Mouse (Mus musculus): ENCODE measurements around the gene Srgap1. TPM values are rescaled to one million over a fixed set of nuclear protein-coding genes. Genes with fewer than 3 reads are reported as not detected.

Gene Srgap1
- polyA plus RNA-seq, 1 experiment from 2014 or later, result 8.2 TPM

DNA sequence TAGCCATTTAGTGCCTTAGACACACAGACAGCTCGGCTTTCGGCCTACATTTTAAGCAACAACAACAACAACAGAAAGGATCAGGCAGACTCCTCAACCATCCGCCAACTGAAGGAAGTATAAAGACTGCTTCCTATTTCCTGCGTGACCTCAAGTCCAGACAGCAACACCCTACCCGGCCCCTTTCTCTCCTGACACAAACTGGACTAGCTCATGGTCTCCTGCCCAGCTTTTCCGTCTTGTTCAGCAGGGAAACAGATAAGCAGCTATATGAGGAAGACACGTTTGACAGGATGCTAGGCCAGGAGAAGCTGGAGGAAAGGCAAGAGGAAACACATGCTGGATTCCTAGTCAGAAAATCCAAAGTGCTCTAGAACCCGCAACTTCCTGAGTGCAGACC lies 75.5 kb downstream of the Srgap1 start:
- ATAC-seq (replicated peaks; ENCODE audit: insufficient number of reproducible peaks, low FRiP score, low TSS enrichment), result 0 out of 2 replicates have a peak, but pooled peaks have one; percentile 46

DNA sequence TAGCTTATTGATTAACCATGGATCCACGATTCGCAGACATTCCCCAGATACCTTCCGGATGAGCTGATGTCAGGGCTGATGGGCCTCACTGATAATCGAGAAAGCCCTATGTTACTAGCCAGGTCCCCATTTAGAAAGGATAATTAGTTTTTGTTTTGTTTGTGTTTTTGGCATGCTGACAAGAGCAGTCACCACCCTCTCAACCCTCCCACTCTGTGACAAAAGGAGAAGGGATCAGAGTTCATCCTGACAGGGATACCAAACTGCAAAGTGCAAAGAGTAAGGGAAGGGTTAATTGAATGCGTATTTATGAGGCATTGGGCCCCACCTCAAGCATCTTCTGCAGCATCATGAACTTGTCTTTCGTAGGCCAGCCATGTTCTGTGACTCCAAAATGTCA lies 76.2 kb downstream of the Srgap1 start:
- WGBS (ENCODE audit: insufficient replicate concordance), result 70% methylated on average over 6 of the region's 6 CpGs
- no peaks in the 10 kb centered on the region for H3K36me3 ChIP-seq (ENCODE audit: control insufficient read depth, insufficient read depth, low read length)
- no peak for ATAC-seq (replicated peaks; ENCODE audit: insufficient number of reproducible peaks, low FRiP score, low TSS enrichment)
- no peak overlapping the region for H3K27ac ChIP-seq (ENCODE audit: low read depth, low read length)
- no peaks in the 10 kb centered on the region for H3K27me3 ChIP-seq (ENCODE audit: control insufficient read depth, insufficient read depth, low read length)
- no peak overlapping the region for H3K9ac ChIP-seq (ENCODE audit: low read depth, low read length)
- H3K4me1 ChIP-seq (ENCODE audit: control insufficient read depth, insufficient read depth, low read length), result peaks cover 22% of the 10 kb centered on the region
- no peak overlapping the region for H3K4me3 ChIP-seq (ENCODE audit: low read depth, low read length)
- no peaks in the 10 kb centered on the region for H3K9me3 ChIP-seq (replicated peaks; ENCODE audit: control insufficient read depth, low read length)
- no peak overlapping the region for H3K4me2 ChIP-seq

More for the DNA sequence above, 75.5 kb downstream of the Srgap1 start:
- no peak overlapping the region for H3K9ac ChIP-seq (ENCODE audit: low read depth, low read length)
- no peaks in the 10 kb centered on the region for H3K36me3 ChIP-seq (ENCODE audit: control insufficient read depth, insufficient read depth, low read length)
- H3K4me3 ChIP-seq (ENCODE audit: low read depth, low read length), result no peak overlapping the region
- no peak overlapping the region for H3K4me2 ChIP-seq
- peaks cover 22% of the 10 kb centered on the region for H3K4me1 ChIP-seq (ENCODE audit: control insufficient read depth, insufficient read depth, low read length)
- no peaks in the 10 kb centered on the region for H3K9me3 ChIP-seq (replicated peaks; ENCODE audit: control insufficient read depth, low read length)
- 47% methylated on average over 8 of the region's 8 CpGs for WGBS (ENCODE audit: insufficient replicate concordance)
- 0 out of 2 replicates have a peak overlapping the region, but pooled peaks have one; percentile 31 for H3K27ac ChIP-seq (ENCODE audit: low read depth, low read length)
- no peaks in the 10 kb centered on the region for H3K27me3 ChIP-seq (ENCODE audit: control insufficient read depth, insufficient read depth, low read length)

DNA sequence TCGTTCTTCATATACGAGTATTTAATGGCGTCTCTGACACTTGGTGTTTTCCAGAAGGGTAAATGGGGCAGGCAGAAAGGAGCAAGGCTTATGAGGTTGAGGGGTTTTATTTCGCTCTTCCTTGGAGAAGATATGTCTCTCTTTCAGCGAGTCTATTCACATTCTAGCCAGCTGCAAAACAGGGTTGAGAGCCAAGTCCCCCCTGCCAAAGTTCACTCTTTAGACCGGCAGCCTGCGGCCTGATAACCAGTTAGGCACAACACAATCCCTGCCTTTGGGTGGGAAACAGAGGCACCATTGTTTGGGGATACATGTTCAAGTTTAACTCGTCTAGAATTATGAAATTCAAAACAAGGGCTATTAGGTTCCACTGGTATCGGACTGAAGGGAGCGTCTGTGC lies 83.0 kb downstream of the Srgap1 start:
- H3K4me3 ChIP-seq (ENCODE audit: low read depth, low read length), result no peak overlapping the region
- H3K27me3 ChIP-seq (ENCODE audit: control insufficient read depth, insufficient read depth, low read length), result no peaks in the 10 kb centered on the region
- no peak overlapping the region for H3K4me2 ChIP-seq
- WGBS (ENCODE audit: insufficient replicate concordance), result 78% methylated on average over 10 of the region's 10 CpGs
- peaks cover 17% of the 10 kb centered on the region for H3K4me1 ChIP-seq (ENCODE audit: control insufficient read depth, insufficient read depth, low read length)
- no peak overlapping the region for H3K27ac ChIP-seq (ENCODE audit: low read depth, low read length)
- ATAC-seq (replicated peaks; ENCODE audit: insufficient number of reproducible peaks, low FRiP score, low TSS enrichment), result no peak
- no peaks in the 10 kb centered on the region for H3K36me3 ChIP-seq (ENCODE audit: control insufficient read depth, insufficient read depth, low read length)
- no peak overlapping the region for H3K9ac ChIP-seq (ENCODE audit: low read depth, low read length)
- no peaks in the 10 kb centered on the region for H3K9me3 ChIP-seq (replicated peaks; ENCODE audit: control insufficient read depth, low read length)

DNA sequence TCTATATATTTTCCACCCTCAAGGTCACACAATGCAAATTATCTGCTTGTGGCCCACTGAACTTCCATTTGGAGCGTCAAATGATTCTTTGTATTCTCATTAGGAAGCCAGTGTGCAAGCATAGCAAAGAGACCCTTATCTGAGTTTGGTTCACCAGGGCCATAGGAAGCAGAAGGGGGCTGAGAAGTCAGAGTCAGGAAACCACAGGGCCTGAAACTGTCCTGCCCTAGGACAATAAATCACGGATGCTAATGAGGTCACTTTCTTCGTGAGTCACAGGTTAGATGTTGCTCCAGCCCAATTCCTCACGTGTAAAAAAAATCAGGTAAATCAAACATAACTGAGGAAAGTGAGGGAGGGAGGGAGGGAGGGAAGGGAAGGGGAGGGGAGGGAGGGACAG lies 85.1 kb downstream of the Srgap1 start:
- 0 out of 2 replicates have a peak, but pooled peaks cover 3% of the 10 kb centered on the region for H3K4me1 ChIP-seq (ENCODE audit: control insufficient read depth, insufficient read depth, low read length)
- H3K27me3 ChIP-seq (ENCODE audit: control insufficient read depth, insufficient read depth, low read length), result no peaks in the 10 kb centered on the region
- no peak overlapping the region for H3K9ac ChIP-seq (ENCODE audit: low read depth, low read length)
- no peak overlapping the region for H3K4me3 ChIP-seq (ENCODE audit: low read depth, low read length)
- no peaks in the 10 kb centered on the region for H3K36me3 ChIP-seq (ENCODE audit: control insufficient read depth, insufficient read depth, low read length)
- 53% methylated on average over 4 of the region's 4 CpGs for WGBS (ENCODE audit: insufficient replicate concordance)
- H3K4me2 ChIP-seq, result no peak overlapping the region
- no peak for ATAC-seq (replicated peaks; ENCODE audit: insufficient number of reproducible peaks, low FRiP score, low TSS enrichment)
- no peak overlapping the region for H3K27ac ChIP-seq (ENCODE audit: low read depth, low read length)
- H3K9me3 ChIP-seq (replicated peaks; ENCODE audit: control insufficient read depth, low read length), result no peaks in the 10 kb centered on the region

DNA sequence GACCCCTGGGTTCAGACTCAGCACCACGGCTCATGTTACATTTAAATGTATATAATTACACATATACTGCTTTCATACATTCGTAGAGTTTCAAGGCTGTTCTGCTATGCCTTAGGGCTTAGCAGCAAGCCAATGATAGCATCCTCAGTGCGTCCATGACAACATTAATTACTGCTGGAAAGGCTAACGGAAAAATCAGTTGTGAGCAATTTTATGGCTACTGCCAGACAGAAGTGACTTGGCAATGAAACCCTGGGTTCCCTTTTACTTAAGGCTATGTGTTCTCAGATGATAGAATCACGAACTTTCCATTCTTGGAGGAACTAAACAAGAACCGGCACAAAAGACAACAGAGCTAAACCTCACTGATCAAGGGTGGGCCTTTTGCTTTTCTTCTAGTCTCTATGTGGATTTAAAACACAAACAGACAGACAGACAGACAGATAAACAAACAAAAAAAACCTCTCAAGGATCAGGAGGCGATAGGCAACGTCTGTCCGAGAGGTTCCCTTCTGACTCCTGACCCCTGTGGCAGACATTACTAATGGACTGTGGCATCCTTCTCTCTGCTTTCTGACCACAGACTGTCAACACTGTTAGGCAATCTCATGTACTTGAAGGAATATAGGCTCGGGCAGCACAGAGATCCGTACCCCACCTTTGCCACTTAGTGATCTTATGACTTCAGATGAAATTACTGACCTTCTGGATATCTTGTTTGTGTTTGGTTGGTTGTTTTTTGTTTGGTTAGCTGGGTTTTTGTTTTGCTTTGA lies 85.8 kb downstream of the Srgap1 start:
- H3K4me2 ChIP-seq, result no peak overlapping the region
- H3K27ac ChIP-seq (ENCODE audit: low read depth, low read length), result no peak overlapping the region
- H3K9ac ChIP-seq (ENCODE audit: low read depth, low read length), result no peak overlapping the region
- ATAC-seq (replicated peaks; ENCODE audit: insufficient number of reproducible peaks, low FRiP score, low TSS enrichment), result no peak
- WGBS (ENCODE audit: insufficient replicate concordance), result 44% methylated on average over 11 of the region's 11 CpGs
- H3K9me3 ChIP-seq (replicated peaks; ENCODE audit: control insufficient read depth, low read length), result no peaks in the 10 kb centered on the region
- H3K4me3 ChIP-seq (ENCODE audit: low read depth, low read length), result no peak overlapping the region
- no peaks in the 10 kb centered on the region for H3K36me3 ChIP-seq (ENCODE audit: control insufficient read depth, insufficient read depth, low read length)
- no peaks in the 10 kb centered on the region for H3K27me3 ChIP-seq (ENCODE audit: control insufficient read depth, insufficient read depth, low read length)
- 0 out of 2 replicates have a peak, but pooled peaks cover 3% of the 10 kb centered on the region for H3K4me1 ChIP-seq (ENCODE audit: control insufficient read depth, insufficient read depth, low read length)

DNA sequence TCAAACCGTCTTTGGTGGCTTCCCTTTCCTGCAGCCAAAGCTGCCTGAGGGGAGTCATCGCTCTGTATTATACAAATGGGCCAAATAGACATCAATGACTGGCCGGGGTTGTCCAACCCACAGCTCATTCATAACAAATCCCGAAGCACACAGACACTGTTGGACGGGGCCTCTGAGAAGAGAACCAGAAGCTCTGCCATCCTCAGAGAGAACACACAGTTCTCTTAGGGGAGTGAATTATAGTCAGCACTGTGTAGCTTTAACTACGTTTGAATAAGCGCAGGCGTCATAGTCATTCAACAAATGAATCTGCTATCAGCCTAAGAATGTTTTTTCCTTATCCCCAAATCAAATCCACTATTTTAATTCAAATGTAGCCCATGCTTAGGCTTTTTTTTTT lies 88.4 kb downstream of the Srgap1 start:
- ATAC-seq (replicated peaks; ENCODE audit: insufficient number of reproducible peaks, low FRiP score, low TSS enrichment), result no peak
- Histone ChIP-seq H3K9ac (ENCODE audit: low read depth, low read length) (no peak overlapping the region), H3K36me3 (ENCODE audit: control insufficient read depth, insufficient read depth, low read length) (no peaks in the 10 kb centered on the region), H3K4me3 (ENCODE audit: low read depth, low read length) (no peak overlapping the region), H3K27me3 (ENCODE audit: control insufficient read depth, insufficient read depth, low read length) (no peaks in the 10 kb centered on the region), H3K4me2 (no peak overlapping the region), H3K9me3 (replicated peaks; ENCODE audit: control insufficient read depth, low read length) (no peaks in the 10 kb centered on the region), H3K27ac (ENCODE audit: low read depth, low read length) (no peak overlapping the region), H3K4me1 (ENCODE audit: control insufficient read depth, insufficient read depth, low read length) (0 out of 2 replicates have a peak, but pooled peaks cover 3% of the 10 kb centered on the region)
- WGBS (ENCODE audit: insufficient replicate concordance), result 81% methylated on average over 8 of the region's 8 CpGs

DNA sequence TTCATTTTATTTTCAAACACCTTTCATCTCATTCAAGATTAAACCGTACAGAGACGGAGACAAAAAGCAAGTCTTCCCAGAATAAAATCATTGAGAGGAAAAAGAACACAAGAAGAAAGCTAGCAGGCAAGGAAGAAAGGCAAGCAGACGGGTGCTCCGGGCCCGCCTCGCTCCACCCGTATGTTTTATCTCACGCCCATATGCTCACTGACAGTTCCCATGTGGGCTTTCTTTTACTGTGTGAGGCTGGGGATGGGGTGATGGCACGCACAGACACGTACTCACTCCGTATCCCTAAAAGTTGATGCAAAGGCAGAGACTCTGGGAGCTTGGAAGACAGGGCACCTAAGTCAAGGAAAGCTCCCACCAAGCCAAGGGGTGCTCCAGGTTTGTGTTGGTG lies 90.6 kb downstream of the Srgap1 start:
- 77% methylated on average over 11 of the region's 11 CpGs for WGBS (ENCODE audit: insufficient replicate concordance)
- Histone ChIP-seq H3K4me1 (ENCODE audit: control insufficient read depth, insufficient read depth, low read length) (0 out of 2 replicates have a peak, but pooled peaks cover 2% of the 10 kb centered on the region), H3K9me3 (replicated peaks; ENCODE audit: control insufficient read depth, low read length) (no peaks in the 10 kb centered on the region), H3K9ac (ENCODE audit: low read depth, low read length) (no peak overlapping the region), H3K4me3 (ENCODE audit: low read depth, low read length) (no peak overlapping the region), H3K36me3 (ENCODE audit: control insufficient read depth, insufficient read depth, low read length) (no peaks in the 10 kb centered on the region), H3K27ac (ENCODE audit: low read depth, low read length) (no peak overlapping the region), H3K4me2 (no peak overlapping the region), H3K27me3 (ENCODE audit: control insufficient read depth, insufficient read depth, low read length) (no peaks in the 10 kb centered on the region)
- no peak for ATAC-seq (replicated peaks; ENCODE audit: insufficient number of reproducible peaks, low FRiP score, low TSS enrichment)

DNA sequence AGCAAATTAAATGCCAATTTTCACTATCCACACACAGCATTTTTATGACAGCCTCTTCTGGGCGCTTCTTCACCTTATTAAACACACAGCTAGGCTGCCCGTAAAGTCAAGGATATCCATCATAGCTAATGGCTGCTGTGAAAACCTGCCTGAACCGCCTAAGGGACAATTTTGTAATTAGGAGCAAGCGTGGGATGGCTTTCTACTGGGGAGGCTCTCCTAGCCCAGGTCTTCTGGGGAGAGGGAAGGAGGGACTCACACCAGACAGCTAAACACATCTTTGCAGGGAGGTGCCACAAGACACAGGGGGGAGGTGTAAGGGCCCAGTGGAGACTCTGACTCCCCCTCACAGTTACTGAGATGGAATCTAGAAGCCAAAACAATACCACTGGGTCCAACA lies 91.4 kb downstream of the Srgap1 start:
- Histone ChIP-seq H3K4me1 (ENCODE audit: control insufficient read depth, insufficient read depth, low read length) (no peaks in the 10 kb centered on the region), H3K9me3 (replicated peaks; ENCODE audit: control insufficient read depth, low read length) (no peaks in the 10 kb centered on the region), H3K27me3 (ENCODE audit: control insufficient read depth, insufficient read depth, low read length) (no peaks in the 10 kb centered on the region), H3K27ac (ENCODE audit: low read depth, low read length) (no peak overlapping the region), H3K4me3 (ENCODE audit: low read depth, low read length) (no peak overlapping the region), H3K4me2 (no peak overlapping the region), H3K9ac (ENCODE audit: low read depth, low read length) (no peak overlapping the region), H3K36me3 (ENCODE audit: control insufficient read depth, insufficient read depth, low read length) (no peaks in the 10 kb centered on the region)
- 73% methylated on average over 4 of the region's 4 CpGs for WGBS (ENCODE audit: insufficient replicate concordance)
- ATAC-seq (replicated peaks; ENCODE audit: insufficient number of reproducible peaks, low FRiP score, low TSS enrichment), result no peak

DNA sequence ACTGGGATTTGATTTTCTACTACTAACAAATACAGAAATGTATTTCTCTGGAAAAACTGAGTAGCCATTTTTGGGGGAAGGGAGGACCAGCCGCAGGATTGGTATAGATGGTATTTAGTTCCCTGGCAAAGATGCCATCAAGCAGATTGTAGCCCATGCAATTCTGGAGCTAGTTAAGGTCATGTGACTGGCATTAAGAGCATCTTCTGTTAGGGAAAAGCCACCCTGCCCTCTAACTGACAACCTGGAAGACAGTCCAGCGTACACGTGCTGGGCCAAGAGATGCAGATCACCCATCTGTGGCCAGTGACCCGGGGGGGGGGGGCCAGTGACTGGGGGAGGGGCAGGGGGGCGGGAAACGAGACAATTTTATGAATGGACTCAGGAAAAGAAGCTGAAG lies 92.2 kb downstream of the Srgap1 start:
- Histone ChIP-seq H3K4me3 (ENCODE audit: low read depth, low read length) (no peak overlapping the region), H3K9me3 (replicated peaks; ENCODE audit: control insufficient read depth, low read length) (no peaks in the 10 kb centered on the region), H3K27ac (ENCODE audit: low read depth, low read length) (no peak overlapping the region), H3K36me3 (ENCODE audit: control insufficient read depth, insufficient read depth, low read length) (no peaks in the 10 kb centered on the region), H3K4me1 (ENCODE audit: control insufficient read depth, insufficient read depth, low read length) (no peaks in the 10 kb centered on the region), H3K27me3 (ENCODE audit: control insufficient read depth, insufficient read depth, low read length) (no peaks in the 10 kb centered on the region), H3K4me2 (no peak overlapping the region), H3K9ac (ENCODE audit: low read depth, low read length) (no peak overlapping the region)
- WGBS (ENCODE audit: insufficient replicate concordance), result 78% methylated on average over 6 of the region's 6 CpGs
- no peak for ATAC-seq (replicated peaks; ENCODE audit: insufficient number of reproducible peaks, low FRiP score, low TSS enrichment)
